Mouse (Mus musculus) spleen, postnatal 4 days (tissue): ENCODE measurements at regions not wholly inside any gene's neighbourhood (a gene's known extent, or its start where the extent isn't known, plus 50 kb on each side); places are given as distances from the start of the nearest gene placed in this dataset.

Experiments used
- DNase-seq, 2 experiments: peaks; one replicate each; pipeline ENCODE4 v3.0.0; 2022; ENCODE audit warnings: low spot score in 2 of 2

DNA sequence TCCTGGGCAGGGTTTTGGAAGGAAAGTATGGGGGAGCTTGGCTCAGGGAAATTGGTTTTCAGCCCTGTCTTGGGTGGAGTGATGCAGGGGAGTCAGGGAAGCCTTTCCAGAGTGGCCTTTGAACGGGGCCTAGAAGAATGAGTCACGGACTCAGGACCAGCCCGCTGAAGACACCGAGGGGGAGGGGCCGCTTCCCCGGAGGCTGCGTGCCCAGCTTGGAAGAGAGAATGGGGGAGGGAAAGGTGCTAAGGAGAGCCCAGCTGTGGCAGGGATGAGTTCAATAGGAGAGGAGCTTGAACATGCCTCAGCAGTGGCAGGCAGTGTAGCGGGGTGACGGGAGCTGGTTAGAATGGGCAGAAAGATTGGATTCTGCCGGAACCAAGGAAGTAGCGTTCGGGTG, 337.8 kb downstream of the Zfp706 start:
- DNase-seq: no peak

DNA sequence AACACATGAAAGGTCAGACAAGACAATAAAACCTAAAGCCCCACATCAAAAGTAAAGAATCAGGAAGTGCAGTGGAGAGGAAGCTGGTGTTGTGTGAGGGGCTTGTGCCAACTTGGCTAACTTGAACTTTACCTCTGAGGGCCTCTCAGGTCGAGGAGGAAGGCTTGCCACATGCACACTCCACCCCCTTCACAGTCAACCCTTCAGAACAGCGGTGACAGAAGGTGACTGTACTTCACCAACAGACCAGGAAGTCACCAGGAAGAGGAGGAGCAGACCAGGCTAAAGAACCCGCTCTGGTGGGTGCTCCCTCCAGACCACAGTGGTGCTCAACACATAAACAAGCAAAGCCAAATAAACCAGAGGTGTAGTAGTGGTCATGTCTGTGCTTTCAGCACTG, 341.0 kb downstream of the Zfp706 start:
- DNase-seq: peak in 1 of 2 experiments; percentile 66

DNA sequence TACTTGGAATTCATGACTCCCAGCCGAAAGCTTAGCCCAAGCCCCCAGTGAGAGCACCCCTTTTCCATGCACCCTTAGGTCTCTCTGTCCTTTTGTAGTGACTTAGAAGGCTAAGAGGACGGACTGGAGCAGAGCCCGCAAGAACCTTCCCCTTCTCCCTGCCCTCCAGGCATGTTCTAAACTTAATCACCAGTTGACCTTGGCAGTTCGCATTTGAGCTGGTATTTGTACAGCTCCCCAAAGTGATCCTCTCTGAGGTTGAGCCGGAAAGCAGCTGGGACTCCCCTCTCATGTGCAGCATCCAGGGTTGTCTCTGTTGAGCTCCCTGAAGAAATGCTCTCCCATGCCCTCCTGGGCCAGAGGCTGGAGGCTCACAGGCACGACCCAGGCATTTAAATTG, 343.2 kb downstream of the Zfp706 start:
- no peak for DNase-seq

DNA sequence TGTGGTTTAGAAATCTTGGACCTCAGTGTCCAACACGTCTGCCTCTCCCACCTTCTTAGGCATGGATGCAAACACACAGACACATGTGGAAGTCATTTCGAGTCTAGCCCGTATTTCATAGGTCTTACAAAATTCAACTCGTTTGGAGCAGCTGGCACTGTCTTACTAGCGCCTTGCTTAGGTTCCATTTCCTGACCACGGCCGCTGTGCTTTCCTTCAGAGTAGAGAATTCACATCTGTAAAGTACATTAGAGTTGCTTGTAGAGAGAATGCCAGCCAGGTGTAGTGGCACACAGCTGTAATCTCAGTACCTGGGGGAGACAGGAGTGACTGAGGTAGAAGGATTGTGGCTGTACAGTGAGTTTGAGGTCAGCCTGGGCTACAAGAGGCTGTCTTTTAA, 346.6 kb downstream of the Zfp706 start:
- no peak for DNase-seq
